Mouse (Mus musculus): ENCODE results near the gene Oat. TPM values are rescaled to one million over a fixed set of nuclear protein-coding genes. Genes with fewer than 3 reads are reported as not detected.

The Oat gene
- total and polyA plus RNA-seq, 2 experiments from 2014 or later = 101 to 123 TPM

- H3K36me3 ChIP-seq (ENCODE audit: insufficient read depth, low read length) = no peaks in the 10 kb centered on the region
- ATAC-seq (no peak), DNase-seq (ENCODE audit: low spot score) (no peak)
- peaks cover 9% of the 10 kb centered on the region; the same call in 1 of the 2 replicates for H3K4me1 ChIP-seq (ENCODE audit: insufficient read depth, low read length)
- H3K4me2 ChIP-seq (ENCODE audit: low read depth, low read length) = no peak overlapping the region
- TF ChIP-seq CTCF (IDR thresholded peaks at IDR 0.05; ENCODE audit: low read depth) = no peak
- no peak overlapping the region for H3K4me3 ChIP-seq (ENCODE audit: low read length)
- H3K27ac ChIP-seq = no peak overlapping the region
- 98% methylated on average over 2 of the region's 2 CpGs for WGBS
- H3K9me3 ChIP-seq (ENCODE audit: low read length) = no peaks in the 10 kb centered on the region
- H3K9ac ChIP-seq (replicated peaks; ENCODE audit: low read length) = no peak overlapping the region
- peaks cover 31% of the 10 kb centered on the region for H3K27me3 ChIP-seq (ENCODE audit: insufficient read depth, low read length)
These were observed 18.1 kb upstream of the Oat start for GRCm38 (mm10) chr7:132594325-132594724.

DNA sequence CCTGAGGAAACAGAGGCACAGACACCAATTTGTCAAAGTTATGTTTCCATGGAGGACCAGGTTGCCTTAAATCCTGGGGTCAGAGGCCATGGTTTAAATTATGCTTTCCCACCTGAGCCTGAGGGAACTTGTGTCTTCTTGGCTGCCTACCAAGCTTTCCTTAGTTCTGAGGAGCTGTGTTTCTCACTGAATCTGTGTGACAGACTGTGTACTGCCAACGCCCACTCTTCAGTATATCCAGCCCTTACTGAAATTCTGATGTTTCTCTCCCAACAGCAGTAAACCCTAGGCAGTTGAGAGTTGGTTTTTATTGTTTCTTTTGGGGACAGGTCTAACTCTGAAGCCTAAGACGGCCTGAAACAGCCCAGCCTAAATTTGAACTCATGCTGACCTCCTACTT is 17.6 kb upstream of the Oat start:
- H3K27me3 ChIP-seq (ENCODE audit: insufficient read depth, low read length) = peaks cover 25% of the 10 kb centered on the region
- H3K36me3 ChIP-seq (ENCODE audit: insufficient read depth, low read length) = no peaks in the 10 kb centered on the region
- ATAC-seq = no peak
- 78% methylated on average over 2 of the region's 2 CpGs for WGBS
- no peak overlapping the region for H3K4me3 ChIP-seq (ENCODE audit: low read length)
- H3K4me1 ChIP-seq (ENCODE audit: insufficient read depth, low read length) = 0 out of 2 replicates have a peak, but pooled peaks cover 5% of the 10 kb centered on the region
- H3K4me2 ChIP-seq (ENCODE audit: low read depth, low read length) = no peak overlapping the region
- TF ChIP-seq CTCF (IDR thresholded peaks at IDR 0.05; ENCODE audit: low read depth) = no peak
- no peaks in the 10 kb centered on the region for H3K9me3 ChIP-seq (ENCODE audit: low read length)
- no peak overlapping the region for H3K27ac ChIP-seq
- H3K9ac ChIP-seq (replicated peaks; ENCODE audit: low read length) = no peak overlapping the region
- no peak for DNase-seq (ENCODE audit: low spot score)

GRCm38 (mm10) chr7:132589610-132590009 is 13.4 kb upstream of the Oat start:
- ATAC-seq (no peak), DNase-seq (ENCODE audit: low spot score) (no peak)
- Histone ChIP-seq H3K36me3 (ENCODE audit: insufficient read depth, low read length) (no peaks in the 10 kb centered on the region), H3K4me1 (ENCODE audit: insufficient read depth, low read length) (no peaks in the 10 kb centered on the region), H3K27me3 (ENCODE audit: insufficient read depth, low read length) (no peaks in the 10 kb centered on the region), H3K4me3 (ENCODE audit: low read length) (no peak overlapping the region), H3K9ac (replicated peaks; ENCODE audit: low read length) (no peak overlapping the region), H3K27ac (no peak overlapping the region), H3K4me2 (ENCODE audit: low read depth, low read length) (no peak overlapping the region), H3K9me3 (ENCODE audit: low read length) (no peaks in the 10 kb centered on the region)
- TF ChIP-seq CTCF (IDR thresholded peaks at IDR 0.05; ENCODE audit: low read depth) = no peak
- WGBS = 58% methylated on average over 5 of the region's 5 CpGs

- TF ChIP-seq CTCF (IDR thresholded peaks at IDR 0.05; ENCODE audit: low read depth) = no peak
- Histone ChIP-seq H3K9me3 (ENCODE audit: low read length) (no peaks in the 10 kb centered on the region), H3K4me2 (ENCODE audit: low read depth, low read length) (no peak overlapping the region), H3K27ac (no peak overlapping the region), H3K27me3 (ENCODE audit: insufficient read depth, low read length) (no peaks in the 10 kb centered on the region), H3K36me3 (ENCODE audit: insufficient read depth, low read length) (no peaks in the 10 kb centered on the region), H3K4me1 (ENCODE audit: insufficient read depth, low read length) (no peaks in the 10 kb centered on the region), H3K4me3 (ENCODE audit: low read length) (no peak overlapping the region), H3K9ac (replicated peaks; ENCODE audit: low read length) (no peak overlapping the region)
- ATAC-seq (no peak), DNase-seq (ENCODE audit: low spot score) (no peak)
- WGBS = 73% methylated on average over 5 of the region's 5 CpGs
These were observed 11.0 kb upstream of the Oat start for GRCm38 (mm10) chr7:132587167-132587566.

DNA sequence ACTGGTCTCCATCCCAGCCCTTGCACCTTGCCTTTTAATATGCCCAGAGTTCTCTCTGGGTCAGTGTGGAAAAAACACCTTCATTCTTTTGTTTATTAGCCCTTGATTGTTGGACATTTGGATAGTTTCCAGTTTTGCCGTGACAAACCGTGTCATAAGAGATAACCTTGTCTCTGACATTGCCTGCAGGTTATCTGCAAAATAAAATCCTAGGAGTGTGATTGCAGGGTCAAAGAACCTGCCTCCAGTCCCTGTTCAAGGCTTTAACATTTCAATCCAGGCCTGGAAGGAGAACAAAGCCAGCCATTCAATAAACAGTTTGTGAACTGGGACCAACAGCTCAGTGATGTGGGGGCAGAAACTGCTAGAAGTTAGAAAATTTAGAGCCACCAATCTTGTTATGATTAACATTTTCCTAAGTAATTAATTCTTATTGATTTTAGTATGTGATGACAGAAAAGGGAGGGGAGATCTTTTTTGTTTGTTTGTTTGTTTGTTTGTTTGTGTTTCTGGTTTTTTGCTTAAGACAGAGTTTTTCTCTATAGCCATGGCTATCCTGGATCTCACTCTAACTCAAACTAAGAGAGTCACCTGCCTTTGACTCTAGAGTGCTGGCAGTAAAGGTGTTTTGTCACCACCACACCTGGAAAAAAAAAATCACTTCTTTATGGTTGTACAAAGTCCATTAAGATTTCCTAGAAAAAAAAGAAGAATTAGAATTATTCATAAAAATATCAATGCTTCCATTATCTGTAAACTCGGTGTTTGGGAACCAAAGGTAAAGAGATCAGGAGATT is 9.7 kb upstream of the Oat start:
- Histone ChIP-seq H3K27ac (no peak overlapping the region), H3K9ac (replicated peaks; ENCODE audit: low read length) (no peak overlapping the region), H3K36me3 (ENCODE audit: insufficient read depth, low read length) (no peaks in the 10 kb centered on the region), H3K4me1 (ENCODE audit: insufficient read depth, low read length) (no peaks in the 10 kb centered on the region), H3K27me3 (ENCODE audit: insufficient read depth, low read length) (no peaks in the 10 kb centered on the region), H3K4me3 (ENCODE audit: low read length) (no peak overlapping the region), H3K4me2 (ENCODE audit: low read depth, low read length) (no peak overlapping the region), H3K9me3 (ENCODE audit: low read length) (no peaks in the 10 kb centered on the region)
- no peak for TF ChIP-seq CTCF (IDR thresholded peaks at IDR 0.05; ENCODE audit: low read depth)
- DNase-seq (ENCODE audit: low spot score) = no peak
- WGBS = 70% methylated on average over 3 of the region's 3 CpGs
- ATAC-seq = no peak

GRCm38 (mm10) chr7:132581441-132581840 is 5.2 kb upstream of the Oat start:
- Histone ChIP-seq H3K4me3 (ENCODE audit: low read length) (no peak overlapping the region), H3K4me2 (ENCODE audit: low read depth, low read length) (no peak overlapping the region), H3K36me3 (ENCODE audit: insufficient read depth, low read length) (no peaks in the 10 kb centered on the region), H3K9ac (replicated peaks; ENCODE audit: low read length) (no peak overlapping the region), H3K4me1 (ENCODE audit: insufficient read depth, low read length) (no peaks in the 10 kb centered on the region), H3K27ac (no peak overlapping the region), H3K9me3 (ENCODE audit: low read length) (peaks cover 3% of the 10 kb centered on the region; the same call in 1 of the 2 replicates), H3K27me3 (ENCODE audit: insufficient read depth, low read length) (no peaks in the 10 kb centered on the region)
- DNase-seq (ENCODE audit: low spot score) = no peak
- WGBS = 96% methylated on average over 2 of the region's 2 CpGs
- no peak for ATAC-seq
- no peak for TF ChIP-seq CTCF (IDR thresholded peaks at IDR 0.05; ENCODE audit: low read depth)

DNA sequence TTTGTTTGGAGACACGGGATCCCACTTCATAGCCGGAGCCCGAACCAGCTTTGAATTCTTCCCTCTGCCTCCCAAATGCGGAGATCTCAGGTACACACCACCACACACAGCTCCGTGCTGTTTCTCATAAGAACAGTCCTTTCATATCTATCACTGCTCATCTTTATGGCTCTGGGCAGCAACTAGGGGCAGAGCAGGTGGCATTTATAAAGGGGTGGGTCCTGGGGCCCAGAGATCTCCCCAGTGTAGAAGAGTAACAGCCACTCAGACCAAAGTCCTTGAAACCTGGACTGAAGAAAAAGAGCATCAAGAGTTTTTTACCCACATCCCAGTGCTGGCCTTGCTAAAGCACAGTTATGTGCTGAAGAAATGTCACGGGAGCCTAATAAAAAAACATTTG is 4.3 kb upstream of the Oat start:
- H3K9me3 ChIP-seq (ENCODE audit: low read length) = peaks cover 3% of the 10 kb centered on the region; the same call in 1 of the 2 replicates
- WGBS = 81% methylated on average over 6 of the region's 6 CpGs

More for the DNA sequence above, 4.3 kb upstream of the Oat start:
- no peaks in the 10 kb centered on the region for H3K27me3 ChIP-seq (ENCODE audit: insufficient read depth, low read length)
- no peak overlapping the region for H3K9ac ChIP-seq (replicated peaks; ENCODE audit: low read length)
- no peak overlapping the region for H3K27ac ChIP-seq
- no peaks in the 10 kb centered on the region for H3K36me3 ChIP-seq (ENCODE audit: insufficient read depth, low read length)
- TF ChIP-seq CTCF (IDR thresholded peaks at IDR 0.05; ENCODE audit: low read depth) = no peak
- no peak overlapping the region for H3K4me3 ChIP-seq (ENCODE audit: low read length)
- no peak for DNase-seq (ENCODE audit: low spot score)
- H3K4me1 ChIP-seq (ENCODE audit: insufficient read depth, low read length) = no peaks in the 10 kb centered on the region
- no peak for ATAC-seq
- no peak overlapping the region for H3K4me2 ChIP-seq (ENCODE audit: low read depth, low read length)
